Mouse (Mus musculus): ENCODE measurements around the gene Chrd. TPM values are rescaled to one million over a fixed set of nuclear protein-coding genes. Genes with fewer than 3 reads are reported as not detected.

Gene Chrd
- total and polyA plus RNA-seq, 2 experiments from 2014 or later, result 6.2 to 35.5 TPM

DNA sequence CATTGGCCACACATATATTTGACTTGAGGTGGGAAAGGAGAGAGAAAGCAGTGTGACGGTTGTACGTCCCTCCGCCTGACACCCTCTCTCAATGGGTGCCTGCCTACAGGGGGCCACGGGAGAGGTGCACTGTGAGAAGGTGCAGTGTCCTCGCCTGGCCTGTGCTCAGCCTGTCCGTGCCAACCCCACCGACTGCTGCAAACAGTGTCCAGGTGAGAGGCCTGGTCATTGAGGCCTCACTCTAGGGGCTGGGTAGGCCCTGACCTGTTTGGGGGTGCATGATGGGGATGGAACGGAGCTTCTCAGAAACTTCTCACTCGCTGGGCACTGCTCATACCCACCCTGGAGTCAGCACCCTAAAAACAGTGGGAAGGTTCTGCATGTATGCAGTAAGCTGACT lies 6.9 kb downstream of the Chrd start:
- Histone ChIP-seq H3K4me2 (ENCODE audit: low read depth, low read length) (no peak overlapping the region), H3K36me3 (ENCODE audit: insufficient read depth, low read length) (0 out of 2 replicates have a peak, but pooled peaks cover 11% of the 10 kb centered on the region), H3K27ac (no peak overlapping the region), H3K4me1 (ENCODE audit: insufficient read depth, low read length) (no peaks in the 10 kb centered on the region), H3K9ac (replicated peaks; ENCODE audit: low read length) (no peak overlapping the region), H3K27me3 (ENCODE audit: insufficient read depth, low read length) (no peaks in the 10 kb centered on the region), H3K9me3 (ENCODE audit: low read length) (no peaks in the 10 kb centered on the region), H3K4me3 (ENCODE audit: low read length) (no peak overlapping the region)
- 92% methylated on average over 9 of the region's 9 CpGs for WGBS
- no peak for TF ChIP-seq CTCF (IDR thresholded peaks at IDR 0.05; ENCODE audit: low read depth)
- ATAC-seq (no peak), DNase-seq (ENCODE audit: low spot score) (no peak)

DNA sequence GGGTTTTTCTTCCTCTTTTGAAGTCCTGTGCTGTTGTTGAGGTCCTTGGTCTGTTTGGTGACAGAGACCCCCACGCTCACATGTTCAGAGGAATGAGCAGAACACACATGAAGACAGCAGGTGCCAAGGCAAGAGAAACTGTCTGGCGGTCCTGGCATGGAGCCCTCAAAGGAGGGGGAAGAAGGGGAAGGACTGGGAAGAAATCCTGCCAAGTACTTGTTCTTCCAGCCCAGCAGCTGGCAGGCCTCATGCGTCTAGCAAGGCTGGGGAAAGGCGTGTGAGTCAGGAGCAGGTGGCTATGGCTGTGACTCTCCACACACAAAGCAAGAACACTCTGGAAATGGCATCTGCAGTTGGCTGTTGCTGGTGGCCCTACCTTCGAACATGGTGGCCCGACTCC lies 13.7 kb downstream of the Chrd start:
- 0 out of 2 replicates have a peak, but pooled peaks cover 4% of the 10 kb centered on the region for H3K36me3 ChIP-seq (ENCODE audit: insufficient read depth, low read length)
- H3K4me1 ChIP-seq (ENCODE audit: insufficient read depth, low read length), result no peaks in the 10 kb centered on the region
- H3K27ac ChIP-seq, result peak overlapping the region; percentile 27; the same call in 1 of the 2 replicates
- no peaks in the 10 kb centered on the region for H3K27me3 ChIP-seq (ENCODE audit: insufficient read depth, low read length)
- TF ChIP-seq CTCF (IDR thresholded peaks at IDR 0.05; ENCODE audit: low read depth), result no peak
- no peak overlapping the region for H3K4me2 ChIP-seq (ENCODE audit: low read depth, low read length)
- no peak overlapping the region for H3K9ac ChIP-seq (replicated peaks; ENCODE audit: low read length)
- H3K9me3 ChIP-seq (ENCODE audit: low read length), result no peaks in the 10 kb centered on the region
- ATAC-seq (peak; percentile 84), DNase-seq (ENCODE audit: low spot score) (peak; percentile 80)
- no peak overlapping the region for H3K4me3 ChIP-seq (ENCODE audit: low read length)
- 46% methylated on average over 6 of the region's 6 CpGs for WGBS

DNA sequence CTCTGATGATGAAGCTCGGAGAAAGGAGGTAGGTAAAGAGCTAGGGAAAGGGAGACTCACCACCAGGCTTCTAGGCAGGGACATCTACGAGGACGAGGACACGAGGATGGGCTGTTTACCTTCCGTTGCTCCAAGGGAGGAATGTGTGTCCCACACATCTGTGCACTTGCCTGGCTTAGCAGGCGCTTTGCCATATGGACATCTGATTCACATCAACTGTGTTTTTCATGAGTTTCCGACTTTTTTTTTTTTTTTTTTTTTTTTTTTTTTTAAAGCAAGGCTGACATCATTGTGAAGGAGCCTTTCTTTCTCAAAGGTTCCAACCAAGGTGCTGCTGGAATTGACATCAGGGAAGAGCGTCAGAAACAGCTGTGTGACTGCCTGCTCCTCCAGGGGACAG lies 17.6 kb downstream of the Chrd start:
- 57% methylated on average over 8 of the region's 8 CpGs for WGBS
- H3K27ac ChIP-seq, result no peak overlapping the region
- no peaks in the 10 kb centered on the region for H3K9me3 ChIP-seq (ENCODE audit: low read length)
- no peak overlapping the region for H3K9ac ChIP-seq (replicated peaks; ENCODE audit: low read length)
- ATAC-seq (no peak), DNase-seq (ENCODE audit: low spot score) (no peak)
- H3K4me2 ChIP-seq (ENCODE audit: low read depth, low read length), result no peak overlapping the region
- no peak overlapping the region for H3K4me3 ChIP-seq (ENCODE audit: low read length)
- no peaks in the 10 kb centered on the region for H3K36me3 ChIP-seq (ENCODE audit: insufficient read depth, low read length)
- H3K4me1 ChIP-seq (ENCODE audit: insufficient read depth, low read length), result no peaks in the 10 kb centered on the region
- no peak for TF ChIP-seq CTCF (IDR thresholded peaks at IDR 0.05; ENCODE audit: low read depth)
- no peaks in the 10 kb centered on the region for H3K27me3 ChIP-seq (ENCODE audit: insufficient read depth, low read length)

DNA sequence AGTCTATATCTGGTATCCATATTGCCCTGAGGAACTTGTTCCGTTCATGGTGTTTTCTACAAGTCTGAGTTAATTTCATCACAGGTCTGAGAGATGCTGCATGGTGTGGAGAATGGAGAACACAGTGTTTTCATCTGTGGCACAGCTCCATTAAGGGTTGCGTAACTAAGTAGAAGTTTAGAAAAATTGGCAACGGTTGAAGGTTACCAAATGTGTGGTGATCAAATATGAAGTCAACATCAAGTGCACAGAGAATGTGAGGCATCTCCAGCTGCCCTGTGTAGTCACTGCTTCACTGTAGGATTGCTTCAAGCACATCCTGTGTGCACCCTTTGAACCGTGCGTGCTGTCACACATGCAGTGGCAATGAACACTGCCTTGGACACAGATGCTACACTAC lies 23.1 kb downstream of the Chrd start:
- H3K4me3 ChIP-seq (ENCODE audit: low read length), result no peak overlapping the region
- no peak for TF ChIP-seq CTCF (IDR thresholded peaks at IDR 0.05; ENCODE audit: low read depth)
- no peaks in the 10 kb centered on the region for H3K4me1 ChIP-seq (ENCODE audit: insufficient read depth, low read length)
- DNase-seq (ENCODE audit: low spot score) (no peak), ATAC-seq (no peak)
- no peak overlapping the region for H3K9ac ChIP-seq (replicated peaks; ENCODE audit: low read length)
- 96% methylated on average over 5 of the region's 5 CpGs for WGBS
- no peak overlapping the region for H3K4me2 ChIP-seq (ENCODE audit: low read depth, low read length)
- H3K27ac ChIP-seq, result no peak overlapping the region
- H3K27me3 ChIP-seq (ENCODE audit: insufficient read depth, low read length), result no peaks in the 10 kb centered on the region
- no peaks in the 10 kb centered on the region for H3K36me3 ChIP-seq (ENCODE audit: insufficient read depth, low read length)
- H3K9me3 ChIP-seq (ENCODE audit: low read length), result no peaks in the 10 kb centered on the region

DNA sequence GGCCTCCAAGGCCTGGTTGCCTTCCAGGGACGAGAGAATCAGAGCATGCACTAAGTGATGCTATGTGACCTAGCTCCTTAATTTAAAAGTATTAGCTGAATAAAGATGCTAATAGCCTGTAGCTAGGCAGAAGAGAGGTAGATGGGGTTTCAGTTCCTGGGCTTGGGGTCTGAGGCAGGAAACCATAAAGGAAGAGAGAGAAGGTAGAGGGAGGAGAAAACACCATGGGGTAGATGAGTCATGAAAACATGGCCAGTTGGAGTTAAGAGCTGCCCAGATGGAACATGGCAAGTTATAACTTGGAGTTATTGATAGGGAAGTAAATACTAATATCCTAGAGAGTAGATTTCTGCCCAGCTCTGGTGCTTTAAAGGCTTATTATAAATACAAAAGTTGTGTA lies 24.5 kb downstream of the Chrd start:
- H3K27ac ChIP-seq, result no peak overlapping the region
- H3K9ac ChIP-seq (replicated peaks; ENCODE audit: low read length), result no peak overlapping the region
- DNase-seq (ENCODE audit: low spot score) (no peak), ATAC-seq (no peak)
- no peak overlapping the region for H3K4me2 ChIP-seq (ENCODE audit: low read depth, low read length)
- no peak for TF ChIP-seq CTCF (IDR thresholded peaks at IDR 0.05; ENCODE audit: low read depth)
- no peak overlapping the region for H3K4me3 ChIP-seq (ENCODE audit: low read length)
- no peaks in the 10 kb centered on the region for H3K4me1 ChIP-seq (ENCODE audit: insufficient read depth, low read length)
- no peaks in the 10 kb centered on the region for H3K36me3 ChIP-seq (ENCODE audit: insufficient read depth, low read length)
- no peaks in the 10 kb centered on the region for H3K9me3 ChIP-seq (ENCODE audit: low read length)
- no peaks in the 10 kb centered on the region for H3K27me3 ChIP-seq (ENCODE audit: insufficient read depth, low read length)
- 86% methylated on average over 1 of the region's 1 CpGs for WGBS

DNA sequence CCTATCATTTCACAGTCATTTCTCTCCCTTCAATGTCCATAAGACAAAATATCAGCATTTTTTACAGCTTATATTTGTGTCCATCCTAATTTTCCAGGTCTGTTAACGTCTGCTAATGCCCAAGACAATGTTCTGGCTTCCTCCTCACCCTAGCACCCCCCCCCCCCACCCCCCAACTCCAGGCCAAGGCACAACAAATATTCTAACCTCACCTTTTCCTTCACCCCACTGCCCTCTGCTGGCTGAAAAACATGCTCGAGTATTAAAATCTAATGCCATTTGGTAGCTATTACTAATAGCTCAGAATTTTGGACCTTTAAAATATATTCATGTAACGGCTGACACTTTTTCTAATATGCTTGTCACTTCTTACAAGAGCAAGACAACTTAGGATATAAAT lies 28.8 kb downstream of the Chrd start:
- H3K4me3 ChIP-seq (ENCODE audit: low read length), result no peak overlapping the region
- peak; percentile 68 for TF ChIP-seq CTCF (IDR thresholded peaks at IDR 0.05; ENCODE audit: low read depth)
- H3K9me3 ChIP-seq (ENCODE audit: low read length), result no peaks in the 10 kb centered on the region
- H3K4me2 ChIP-seq (ENCODE audit: low read depth, low read length), result no peak overlapping the region
- no peaks in the 10 kb centered on the region for H3K4me1 ChIP-seq (ENCODE audit: insufficient read depth, low read length)
- DNase-seq (ENCODE audit: low spot score) (peak; percentile 60), ATAC-seq (no peak)
- no peak overlapping the region for H3K27ac ChIP-seq
- no peaks in the 10 kb centered on the region for H3K27me3 ChIP-seq (ENCODE audit: insufficient read depth, low read length)
- no peaks in the 10 kb centered on the region for H3K36me3 ChIP-seq (ENCODE audit: insufficient read depth, low read length)
- H3K9ac ChIP-seq (replicated peaks; ENCODE audit: low read length), result no peak overlapping the region
- 8% methylated on average over 3 of the region's 3 CpGs for WGBS

DNA sequence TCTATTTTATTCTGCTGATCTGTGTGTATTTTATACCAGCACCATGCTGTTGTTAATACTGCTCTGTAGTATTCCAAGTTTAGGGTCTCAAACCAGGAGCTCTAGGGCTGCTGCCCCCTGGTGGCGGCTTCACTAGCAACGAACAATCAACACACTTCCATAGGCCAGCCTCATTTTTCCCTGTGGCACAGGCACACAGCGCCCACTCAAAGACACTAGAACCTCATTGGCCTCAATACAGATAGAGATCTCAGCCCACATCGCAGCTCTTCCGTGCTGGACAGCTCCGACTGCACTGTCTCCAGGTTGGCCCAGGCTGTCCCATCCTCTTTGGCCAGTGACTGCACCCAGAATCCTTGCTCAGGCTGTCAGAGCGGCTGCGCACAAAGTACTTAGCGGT lies 32.3 kb downstream of the Chrd start:
- WGBS, result 48% methylated on average over 9 of the region's 9 CpGs
- Histone ChIP-seq H3K27ac (no peak overlapping the region), H3K27me3 (ENCODE audit: insufficient read depth, low read length) (no peaks in the 10 kb centered on the region), H3K36me3 (ENCODE audit: insufficient read depth, low read length) (no peaks in the 10 kb centered on the region), H3K9me3 (ENCODE audit: low read length) (no peaks in the 10 kb centered on the region), H3K4me1 (ENCODE audit: insufficient read depth, low read length) (no peaks in the 10 kb centered on the region), H3K9ac (replicated peaks; ENCODE audit: low read length) (no peak overlapping the region), H3K4me3 (ENCODE audit: low read length) (no peak overlapping the region), H3K4me2 (ENCODE audit: low read depth, low read length) (no peak overlapping the region)
- ATAC-seq (no peak), DNase-seq (ENCODE audit: low spot score) (peak; percentile 40)
- TF ChIP-seq CTCF (IDR thresholded peaks at IDR 0.05; ENCODE audit: low read depth), result peak; percentile 65

All from hindbrain, postnatal 0 days (tissue).